Mouse (Mus musculus): ENCODE measurements around the gene Pkd1l2. TPM values are rescaled to one million over a fixed set of nuclear protein-coding genes. Genes with fewer than 3 reads are reported as not detected.

Pkd1l2 gene
- polyA plus RNA-seq, 1 experiment from 2014 or later, result 0.02 TPM

DNA sequence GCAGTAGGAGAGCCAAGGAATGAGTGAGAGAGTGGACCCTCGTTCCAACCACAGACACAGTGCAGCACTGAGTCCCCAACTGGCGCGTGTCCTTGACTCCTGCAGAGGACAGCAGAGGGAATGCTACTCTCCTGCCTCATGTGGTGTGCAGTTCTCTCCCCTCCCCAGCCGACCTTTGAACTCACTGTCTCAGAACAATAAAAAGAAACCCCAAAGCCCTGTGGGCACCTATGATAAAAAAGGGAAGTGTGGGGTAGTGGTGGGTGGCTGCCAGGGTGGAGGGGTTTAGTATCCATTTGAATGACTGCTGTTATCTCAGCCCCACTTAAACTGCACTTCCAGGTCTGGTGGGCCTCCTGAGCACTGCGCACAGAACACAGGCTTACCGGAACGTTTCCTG, 134.7 kb downstream of the Pkd1l2 start:
- Histone ChIP-seq H3K9ac (no peak overlapping the region), H3K27ac (peak overlapping the region; percentile 23; the same call in 1 of the 2 replicates), H3K36me3 (no peaks in the 10 kb centered on the region), H3K4me3 (no peak overlapping the region), H3K27me3 (replicated peaks) (no peaks in the 10 kb centered on the region), H3K9me3 (replicated peaks) (no peaks in the 10 kb centered on the region), H3K4me1 (peaks cover 56% of the 10 kb centered on the region), H3K4me2 (peak overlapping the region; percentile 39; the same call in 1 of the 2 replicates)
- ATAC-seq, result no peak
- WGBS (ENCODE audit: insufficient replicate concordance), result 30% methylated on average over 7 of the region's 7 CpGs

DNA sequence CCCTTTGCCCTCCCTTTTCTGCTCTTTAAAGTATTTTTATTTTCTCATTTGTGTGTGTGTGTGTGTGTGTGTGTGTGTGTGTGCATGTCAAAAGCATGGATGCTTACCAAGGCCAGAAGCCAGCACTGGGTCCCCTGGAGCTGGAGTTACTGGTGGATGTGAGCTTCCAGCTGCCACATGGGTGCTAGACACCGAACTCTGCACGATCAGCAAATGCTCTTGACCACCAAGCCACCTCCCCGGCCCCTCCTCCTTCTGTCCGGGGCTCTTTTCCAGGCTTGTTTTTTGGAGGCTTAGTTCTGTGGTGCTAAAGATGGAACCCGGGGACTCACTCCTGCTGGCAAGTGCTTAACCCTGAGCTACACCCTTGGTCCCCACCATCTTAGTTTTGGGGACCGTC, 135.4 kb downstream of the Pkd1l2 start:
- H3K9ac ChIP-seq, result peak overlapping the region; percentile 56
- no peaks in the 10 kb centered on the region for H3K27me3 ChIP-seq (replicated peaks)
- peak overlapping the region; percentile 81 for H3K27ac ChIP-seq
- H3K4me2 ChIP-seq, result peak overlapping the region; percentile 98
- H3K4me3 ChIP-seq, result peak overlapping the region; percentile 40
- no peak for ATAC-seq
- H3K9me3 ChIP-seq (replicated peaks), result no peaks in the 10 kb centered on the region
- 44% methylated on average over 6 of the region's 6 CpGs for WGBS (ENCODE audit: insufficient replicate concordance)
- peaks cover 62% of the 10 kb centered on the region for H3K4me1 ChIP-seq
- no peaks in the 10 kb centered on the region for H3K36me3 ChIP-seq

DNA sequence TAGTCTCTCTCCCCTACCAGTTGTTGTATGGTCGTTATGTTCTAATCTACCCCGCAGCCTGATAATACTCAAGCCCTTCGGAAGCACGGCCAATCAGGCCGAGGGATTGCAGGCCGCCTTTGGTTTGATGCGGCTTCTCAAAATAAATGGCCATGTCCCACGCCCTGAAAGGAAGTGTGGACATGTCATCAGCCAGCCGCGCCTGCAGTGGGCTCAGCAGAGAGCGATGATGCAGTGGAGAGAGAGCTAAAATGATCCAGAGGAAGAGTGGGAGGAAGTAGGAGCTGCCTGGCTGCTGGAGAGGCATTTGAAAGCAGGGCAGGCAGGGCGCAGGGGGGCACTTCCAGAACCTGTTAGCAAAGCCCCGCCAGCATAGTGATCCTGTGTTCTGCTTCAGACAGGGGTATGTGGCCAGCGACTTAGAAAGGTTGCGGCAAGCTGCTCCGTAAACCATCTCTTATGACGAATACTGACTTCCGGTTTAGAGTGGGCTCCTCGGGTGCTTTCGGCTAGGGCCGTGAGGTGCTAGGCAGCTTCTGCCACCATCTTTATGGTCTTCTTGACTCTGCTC, 135.9 kb downstream of the Pkd1l2 start:
- Histone ChIP-seq H3K4me1 (peaks cover 61% of the 10 kb centered on the region), H3K9me3 (replicated peaks) (no peaks in the 10 kb centered on the region), H3K4me3 (peak overlapping the region; percentile 40), H3K4me2 (peak overlapping the region; percentile 98), H3K9ac (peak overlapping the region; percentile 56), H3K36me3 (peaks cover 4% of the 10 kb centered on the region; the same call in 1 of the 2 replicates), H3K27me3 (replicated peaks) (no peaks in the 10 kb centered on the region), H3K27ac (peak overlapping the region; percentile 81)
- ATAC-seq, result no peak
- 32% methylated on average over 21 of the region's 21 CpGs for WGBS (ENCODE audit: insufficient replicate concordance)

Other genes starting within 250 kb of the Pkd1l2 start
- 83.5 and 87.1 TPM in 2 replicates for gene Cmc2, start 161.0 kb downstream of the Pkd1l2 start, polyA plus RNA-seq (2016; fragmentation: Nextera tagmentation; extraction: Ambion mirVana)
- 37.3 and 41.1 TPM in 2 replicates for gene Cenpn, start 160.7 kb downstream of the Pkd1l2 start, polyA plus RNA-seq (2016; fragmentation: Nextera tagmentation; extraction: Ambion mirVana)
- 7.6 and 8.2 TPM in 2 replicates for gene Atmin, start 139.1 kb downstream of the Pkd1l2 start, polyA plus RNA-seq (2016; fragmentation: Nextera tagmentation; extraction: Ambion mirVana)
- 0.66 and 0.92 TPM in 2 replicates for gene 1700030J22Rik, start 103.5 kb downstream of the Pkd1l2 start, polyA plus RNA-seq (2016; fragmentation: Nextera tagmentation; extraction: Ambion mirVana)
- gene Gcsh, start 88.9 kb downstream of the Pkd1l2 start, polyA plus RNA-seq (2016; fragmentation: Nextera tagmentation; extraction: Ambion mirVana), result 86.0 and 93.4 TPM in 2 replicates
- 10.3 and 10.8 TPM in 2 replicates for gene Bco1, start 13.4 kb upstream of the Pkd1l2 start, polyA plus RNA-seq (2016; fragmentation: Nextera tagmentation; extraction: Ambion mirVana)
- gene Gan, start 75.7 kb upstream of the Pkd1l2 start, polyA plus RNA-seq (2016; fragmentation: Nextera tagmentation; extraction: Ambion mirVana), result 1.9 and 2.1 TPM in 2 replicates
- gene Cmip, start 174.6 kb upstream of the Pkd1l2 start, polyA plus RNA-seq (2016; fragmentation: Nextera tagmentation; extraction: Ambion mirVana), result 18.7 and 21.6 TPM in 2 replicates